Mouse (Mus musculus) kidney, postnatal 0 days (tissue): ENCODE measurements at regions not wholly inside any gene's neighbourhood (a gene's known extent, or its start where the extent isn't known, plus 50 kb on each side); places are given as distances from the start of the nearest gene placed in this dataset.
A peak's percentile ranks its signal among the peaks of the same experiment; 100 is the strongest.

Experiments used
- ATAC-seq: fragments of 200-750 bp; cut with Nextera tagmentation; replicated peaks from 2 replicates; pipeline ENCODE4 v1.8.0; 2017; ENCODE audit warnings: low read depth, moderate number of reproducible peaks, moderate TSS enrichment, moderate library complexity; ENCODE audit not compliant: low FRiP score
- DNase-seq: peaks from one replicate; pipeline ENCODE4 v3.0.0-alpha.2; 2016; ENCODE audit warnings: low spot score
- H3K27ac ChIP-seq: fragments of 300-500 bp; sonication (generic); 2 replicates; pipeline ENCODE4 v1.5.1; 2014; ENCODE audit warnings: mild to moderate bottlenecking
- H3K27me3 ChIP-seq: fragments of 300-500 bp; sonication (generic); 2 replicates; pipeline ENCODE4 v1.6.1; 2014; ENCODE audit warnings: low read length, mixed read lengths; ENCODE audit not compliant: insufficient read depth
- H3K36me3 ChIP-seq: fragments of 300-500 bp; sonication (generic); 2 replicates; pipeline ENCODE4 v1.6.1; 2014; ENCODE audit warnings: low read length, mixed read lengths; ENCODE audit not compliant: insufficient read depth
- H3K4me1 ChIP-seq: fragments of 300-500 bp; sonication (generic); replicated peaks from 2 replicates; pipeline ENCODE4 v1.6.1; 2014; ENCODE audit warnings: antibody characterized with exemption, low read length, mixed read lengths; ENCODE audit not compliant: insufficient read depth
- H3K4me2 ChIP-seq: fragments of 300-500 bp; sonication (generic); 2 replicates; pipeline ENCODE4 v1.6.1; 2014; ENCODE audit warnings: mild to moderate bottlenecking, low read length, moderate library complexity, mixed read lengths
- H3K4me3 ChIP-seq: fragments of 300-500 bp; sonication (generic); replicated peaks from 2 replicates; pipeline ENCODE4 v1.5.1; 2014; ENCODE audit warnings: low read depth, low read length
- H3K9ac ChIP-seq: fragments of 300-500 bp; sonication (generic); 2 replicates; pipeline ENCODE4 v1.6.1; 2014; ENCODE audit warnings: low read depth, low read length
- H3K9me3 ChIP-seq: fragments of 300-500 bp; sonication (generic); replicated peaks from 2 replicates; pipeline ENCODE4 v1.6.1; 2016; ENCODE audit warnings: low read length, inconsistent platforms, mixed read lengths
- CTCF ChIP-seq: IDR thresholded peaks from 2 replicates; pipeline ENCODE4 v1.5.1; 2016; ENCODE audit warnings: antibody characterized with exemption, low read depth, mild to moderate bottlenecking, moderate library complexity
- WGBS: fragments of 180-500 bp; shearing (Covaris S2); extraction: QIAGEN DNeasy Blood & Tissue Kit; methylation state at CpG from one replicate; pipeline ENCODE4 v1.1.7; 2014; 5-methylcytosine and 5-hydroxymethylcytosine counted together

- no peak overlapping the region for H3K4me3 ChIP-seq
- DNase-seq = no peak
- no peak for ATAC-seq
- no peak overlapping the region for H3K9ac ChIP-seq
- no peaks in the 10 kb centered on the region for H3K36me3 ChIP-seq
- H3K27me3 ChIP-seq = no peaks in the 10 kb centered on the region
- TF ChIP-seq CTCF = no peak
- no peak overlapping the region for H3K27ac ChIP-seq
- H3K4me2 ChIP-seq = no peak overlapping the region
- H3K4me1 ChIP-seq = no peaks in the 10 kb centered on the region
- H3K9me3 ChIP-seq = no peaks in the 10 kb centered on the region
Observed at GRCm38 (mm10) chr1:194318351-194318750, 299.7 kb upstream of the Plxna2 start.

GRCm38 (mm10) chr1:194315593-194315992 is 302.4 kb upstream of the Plxna2 start:
- H3K27me3 ChIP-seq = no peaks in the 10 kb centered on the region
- DNase-seq (no peak), ATAC-seq (no peak)
- no peak overlapping the region for H3K4me2 ChIP-seq
- no peak overlapping the region for H3K27ac ChIP-seq
- H3K9me3 ChIP-seq = no peaks in the 10 kb centered on the region
- H3K9ac ChIP-seq = no peak overlapping the region
- no peaks in the 10 kb centered on the region for H3K36me3 ChIP-seq
- 83% methylated on average over 2 of the region's 2 CpGs for WGBS
- H3K4me1 ChIP-seq = no peaks in the 10 kb centered on the region
- no peak overlapping the region for H3K4me3 ChIP-seq
- TF ChIP-seq CTCF = no peak

- H3K4me3 ChIP-seq = no peak overlapping the region
- H3K4me2 ChIP-seq = no peak overlapping the region
- H3K27me3 ChIP-seq = no peaks in the 10 kb centered on the region
- TF ChIP-seq CTCF = no peak
- H3K4me1 ChIP-seq = no peaks in the 10 kb centered on the region
- H3K27ac ChIP-seq = no peak overlapping the region
- 2% methylated on average over 2 of the region's 2 CpGs for WGBS
- DNase-seq (peak; percentile 33), ATAC-seq (no peak)
- no peaks in the 10 kb centered on the region for H3K36me3 ChIP-seq
- H3K9ac ChIP-seq = no peak overlapping the region
- H3K9me3 ChIP-seq = no peaks in the 10 kb centered on the region
Observed at GRCm38 (mm10) chr1:194310373-194310772, 307.6 kb upstream of the Plxna2 start.

GRCm38 (mm10) chr1:194308648-194309047 is 309.4 kb upstream of the Plxna2 start:
- WGBS = 72% methylated on average over 3 of the region's 3 CpGs
- no peak for TF ChIP-seq CTCF
- DNase-seq (no peak), ATAC-seq (no peak)
- no peaks in the 10 kb centered on the region for H3K27me3 ChIP-seq
- no peak overlapping the region for H3K27ac ChIP-seq
- H3K9me3 ChIP-seq = no peaks in the 10 kb centered on the region
- no peak overlapping the region for H3K9ac ChIP-seq
- H3K4me3 ChIP-seq = no peak overlapping the region
- H3K36me3 ChIP-seq = no peaks in the 10 kb centered on the region
- H3K4me1 ChIP-seq = no peaks in the 10 kb centered on the region
- no peak overlapping the region for H3K4me2 ChIP-seq

GRCm38 (mm10) chr1:194303951-194304350 is 314.1 kb upstream of the Plxna2 start:
- WGBS = 70% methylated on average over 1 of the region's 1 CpGs
- TF ChIP-seq CTCF = no peak

GRCm38 (mm10) chr1:194302775-194303174 is 315.2 kb upstream of the Plxna2 start:
- no peaks in the 10 kb centered on the region for H3K36me3 ChIP-seq
- no peak for TF ChIP-seq CTCF
- no peaks in the 10 kb centered on the region for H3K9me3 ChIP-seq
- no peak overlapping the region for H3K9ac ChIP-seq
- 39% methylated on average over 1 of the region's 1 CpGs for WGBS
- no peak overlapping the region for H3K27ac ChIP-seq
- H3K4me3 ChIP-seq = no peak overlapping the region
- H3K4me1 ChIP-seq = no peaks in the 10 kb centered on the region
- no peak overlapping the region for H3K4me2 ChIP-seq
- DNase-seq (no peak), ATAC-seq (no peak)
- no peaks in the 10 kb centered on the region for H3K27me3 ChIP-seq

More at GRCm38 (mm10) chr1:194303951-194304350, 314.1 kb upstream of the Plxna2 start:
- no peak overlapping the region for H3K4me3 ChIP-seq
- DNase-seq = no peak
- no peak overlapping the region for H3K4me2 ChIP-seq
- no peak for ATAC-seq
- H3K27me3 ChIP-seq = no peaks in the 10 kb centered on the region
- no peaks in the 10 kb centered on the region for H3K9me3 ChIP-seq
- no peak overlapping the region for H3K27ac ChIP-seq
- no peaks in the 10 kb centered on the region for H3K36me3 ChIP-seq
- no peak overlapping the region for H3K9ac ChIP-seq
- no peaks in the 10 kb centered on the region for H3K4me1 ChIP-seq

GRCm38 (mm10) chr1:194281941-194282340 is 336.1 kb upstream of the Plxna2 start:
- DNase-seq = no peak
- Histone ChIP-seq H3K4me1 (no peaks in the 10 kb centered on the region), H3K4me3 (no peak overlapping the region), H3K4me2 (no peak overlapping the region), H3K9me3 (no peaks in the 10 kb centered on the region), H3K9ac (no peak overlapping the region), H3K27me3 (no peaks in the 10 kb centered on the region), H3K36me3 (no peaks in the 10 kb centered on the region), H3K27ac (no peak overlapping the region)
- TF ChIP-seq CTCF = no peak
- no peak for ATAC-seq
- 70% methylated on average over 3 of the region's 3 CpGs for WGBS
